Mouse (Mus musculus) 3134 (cell line): ENCODE measurements around the gene Chd6.

ENCODE experiments used
- DNase-seq: peaks from one replicate; pipeline ENCODE4 v3.0.0-alpha.2; 2011; ENCODE audit warnings: low spot score; ENCODE audit not compliant: insufficient read length; ENCODE audit errors: extremely low read depth

Chd6 gene

DNA sequence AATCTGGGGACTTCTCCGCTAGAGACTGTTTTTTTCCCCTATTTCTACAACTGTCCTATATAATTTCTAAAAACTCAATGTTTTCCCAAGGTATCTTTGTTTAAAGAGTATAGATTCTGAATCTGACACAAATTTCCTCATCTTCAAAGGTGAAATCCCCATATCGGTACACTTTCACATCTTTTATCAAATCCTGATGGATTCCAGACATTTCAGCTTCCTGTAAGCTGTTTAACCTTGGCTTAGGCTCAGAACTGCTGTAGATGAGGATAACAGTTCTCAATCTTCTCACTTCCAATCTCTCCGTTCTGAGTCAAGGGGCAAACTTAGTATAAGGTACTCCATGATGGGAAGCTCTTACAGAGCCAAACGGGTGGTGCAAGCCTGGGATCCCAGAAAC is 32.6 kb downstream of the Chd6 start:
- DNase-seq = no peak

DNA sequence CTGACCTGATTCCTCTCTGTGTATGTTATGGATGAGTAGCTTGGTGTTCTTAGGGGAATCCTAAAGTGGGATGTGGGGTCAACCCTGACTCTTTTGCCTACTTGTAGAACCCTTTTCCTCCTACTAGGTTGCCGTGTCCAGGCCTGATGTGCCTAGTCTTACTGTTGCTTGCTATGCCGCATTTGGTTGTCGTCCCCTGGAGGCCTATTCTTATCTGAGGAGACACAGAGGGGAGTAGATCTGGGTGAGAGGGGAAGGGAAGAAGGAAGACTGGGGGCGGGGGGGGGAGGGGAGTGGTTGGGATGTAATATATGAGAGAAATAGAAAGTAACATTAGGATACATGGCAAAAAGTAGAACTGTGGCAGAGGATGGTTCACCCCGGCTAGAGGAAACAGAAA is 33.3 kb downstream of the Chd6 start:
- DNase-seq = no peak

DNA sequence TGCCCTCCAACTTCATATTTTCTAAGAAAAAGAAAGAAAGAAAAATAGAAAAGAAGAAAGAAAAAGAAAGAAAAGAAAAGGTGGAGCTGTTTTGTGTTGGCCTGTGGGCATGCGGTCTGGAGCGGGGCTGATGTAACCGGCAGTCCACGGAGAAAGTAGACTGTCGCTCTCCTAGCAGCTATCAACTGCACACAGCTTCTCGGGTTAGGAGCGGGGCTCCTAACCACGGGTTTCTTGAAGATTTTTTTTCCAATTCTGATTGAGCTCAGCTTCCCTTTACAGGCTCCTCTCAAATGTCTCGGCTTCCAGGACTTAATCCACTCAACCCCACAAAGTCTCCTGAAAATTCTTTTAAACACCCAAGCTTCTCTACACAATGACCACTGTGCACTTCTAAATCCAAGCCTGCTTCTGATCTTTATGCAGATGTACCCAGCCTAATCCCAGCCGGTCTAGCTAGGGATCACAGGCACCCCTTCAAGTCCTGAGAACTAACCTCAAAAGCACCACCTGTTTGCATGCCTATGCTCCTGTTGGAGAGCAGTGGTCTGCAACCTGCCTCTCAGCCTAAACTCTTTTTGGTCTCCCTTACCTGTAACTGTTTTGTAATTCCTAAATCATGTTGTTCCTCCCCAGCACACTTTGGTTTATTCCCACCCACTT is 42.6 kb downstream of the Chd6 start:
- DNase-seq = no peak

DNA sequence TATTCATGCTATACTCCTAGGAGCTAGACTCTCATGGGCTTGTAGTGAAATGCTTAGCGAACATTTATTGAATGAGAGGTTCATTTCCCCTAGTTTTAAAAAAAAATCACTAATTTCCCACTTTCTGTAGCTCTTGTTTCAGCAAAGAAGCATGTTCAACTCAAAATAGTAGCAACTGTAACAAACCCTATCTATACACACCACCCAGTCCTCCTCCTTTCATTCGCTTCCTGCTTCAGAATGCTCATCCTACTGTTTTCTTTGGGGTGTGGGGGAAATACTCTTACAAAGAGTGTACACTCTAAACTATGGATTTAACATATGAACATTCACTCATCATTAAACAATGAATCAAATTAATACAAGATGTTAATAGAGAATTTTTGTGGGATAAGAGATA is 43.3 kb downstream of the Chd6 start:
- no peak for DNase-seq

DNA sequence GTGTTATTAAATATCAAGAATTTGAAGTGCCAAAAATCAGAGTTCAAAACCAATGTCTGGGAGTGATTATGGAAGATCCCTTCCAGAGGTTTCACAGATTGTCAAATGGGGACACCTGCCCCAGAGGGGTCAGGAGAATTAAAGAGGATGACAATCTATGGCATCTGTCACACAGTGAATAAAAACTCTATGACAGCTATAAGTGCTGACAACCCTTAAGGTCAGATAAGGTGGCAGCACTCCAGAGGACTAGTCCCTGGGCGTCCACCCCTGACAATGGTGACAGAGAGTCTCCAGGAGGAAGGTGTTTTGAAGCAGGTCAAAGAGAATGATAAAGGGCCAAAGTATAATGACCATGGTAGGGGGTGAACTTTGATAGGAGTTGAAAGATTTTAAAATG is 44.0 kb downstream of the Chd6 start:
- DNase-seq = no peak

DNA sequence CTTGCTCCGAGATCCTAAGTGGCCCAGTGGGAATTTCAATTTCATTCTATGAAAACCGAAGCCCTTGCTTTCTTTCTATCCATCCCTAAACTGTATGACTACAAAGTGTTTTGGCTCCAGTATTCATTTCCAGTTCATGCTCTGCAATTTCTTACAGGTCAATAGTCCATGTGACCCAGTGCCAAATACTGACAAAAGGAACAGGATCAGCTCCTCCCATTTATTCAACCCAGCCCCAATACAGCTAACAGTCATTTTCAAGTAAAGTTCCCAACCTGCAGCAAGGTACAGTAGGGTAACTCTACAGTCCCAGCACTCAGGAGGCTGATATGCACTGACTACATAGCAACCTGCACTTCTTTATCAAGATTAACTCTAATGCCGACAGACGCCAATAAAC is 50.0 kb downstream of the Chd6 start:
- DNase-seq = no peak

DNA sequence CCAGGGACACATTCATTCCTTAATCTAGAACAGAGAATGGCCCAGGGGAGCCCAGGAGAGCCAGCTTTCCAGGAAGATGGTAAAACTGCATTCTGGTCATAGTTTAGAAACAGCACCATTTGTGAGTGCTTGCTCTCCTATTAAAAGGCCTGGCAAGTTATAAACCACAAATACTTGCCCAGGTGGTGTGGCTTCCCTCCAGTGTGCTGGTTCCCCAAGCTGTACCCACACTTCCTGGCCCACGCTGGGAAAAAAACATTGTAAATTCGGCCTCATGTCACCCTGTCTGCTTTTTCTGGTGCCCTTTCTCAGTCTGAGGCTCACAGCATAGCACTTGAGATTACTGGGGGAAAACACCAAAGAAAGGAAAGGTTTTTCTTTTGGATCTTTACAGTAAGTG is 55.1 kb downstream of the Chd6 start:
- no peak for DNase-seq

DNA sequence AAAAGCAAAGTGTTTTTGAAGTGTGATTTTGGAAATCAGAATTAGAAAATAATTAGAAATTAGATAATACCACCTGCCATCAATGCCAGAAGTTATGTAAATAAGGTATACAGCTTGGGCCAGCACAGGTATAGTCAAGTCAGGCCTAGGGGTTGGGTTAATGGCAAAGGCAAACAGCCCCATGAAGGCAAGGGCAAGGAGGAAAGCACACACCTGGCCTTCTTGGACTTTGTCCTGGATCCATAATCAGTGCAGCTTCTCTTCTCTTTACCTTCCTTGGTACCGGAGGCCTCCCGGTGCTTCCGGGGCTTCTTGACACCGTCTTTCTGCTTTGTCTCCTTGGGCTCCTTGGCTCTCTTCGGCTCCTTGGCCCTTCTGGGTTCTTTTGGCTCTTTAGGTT is 56.7 kb downstream of the Chd6 start:
- no peak for DNase-seq

DNA sequence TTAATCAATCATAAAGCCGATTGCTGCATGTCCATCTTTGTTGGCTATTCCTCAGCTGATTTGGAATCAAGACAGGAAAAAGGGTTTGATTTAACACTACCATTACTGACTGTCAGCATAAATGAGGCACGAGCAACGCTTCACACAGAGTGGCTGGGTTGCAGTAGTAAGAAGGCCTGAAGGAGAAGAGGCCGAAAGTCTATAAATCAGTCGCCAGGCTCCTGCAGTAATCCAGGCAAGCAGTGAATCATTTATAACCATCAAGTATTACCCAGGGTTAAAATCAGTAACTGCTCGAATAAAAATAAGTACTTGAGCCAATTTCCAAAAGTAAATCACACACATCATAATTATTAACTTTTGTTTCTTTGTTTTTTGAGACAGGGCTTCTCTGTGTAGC is 59.4 kb downstream of the Chd6 start:
- no peak for DNase-seq

DNA sequence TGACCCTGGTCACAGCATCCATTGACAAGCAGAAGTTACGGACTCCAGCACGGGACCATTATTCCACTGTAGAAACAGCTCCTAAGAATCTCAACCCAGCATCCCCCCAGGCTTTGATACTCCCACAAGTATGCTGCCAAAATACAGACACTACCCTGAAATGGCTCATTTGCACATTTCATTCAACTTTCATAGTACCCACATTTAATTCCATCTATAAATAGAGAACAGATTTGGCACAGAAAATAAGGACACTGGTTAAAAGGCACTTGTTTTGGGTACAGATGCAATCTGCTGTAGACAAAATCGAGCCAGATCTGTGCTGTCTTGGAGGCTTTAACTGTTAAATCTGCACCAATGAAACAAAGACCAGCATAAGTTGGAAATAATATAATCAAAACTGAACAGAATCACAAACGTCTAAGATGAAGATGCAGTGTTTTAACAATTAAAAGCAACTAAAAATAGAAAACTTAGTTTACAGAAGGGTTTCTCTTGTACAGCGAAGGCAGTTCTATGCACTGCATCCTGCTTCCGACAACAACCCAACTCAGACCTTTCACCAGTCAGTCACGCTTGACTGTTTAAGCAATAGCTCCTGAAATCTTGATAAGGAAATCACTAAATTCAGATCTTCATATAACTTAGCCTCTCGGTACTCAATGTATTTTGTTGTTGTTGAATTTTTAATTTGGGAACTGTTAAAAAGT is 64.2 kb downstream of the Chd6 start:
- DNase-seq = no peak

DNA sequence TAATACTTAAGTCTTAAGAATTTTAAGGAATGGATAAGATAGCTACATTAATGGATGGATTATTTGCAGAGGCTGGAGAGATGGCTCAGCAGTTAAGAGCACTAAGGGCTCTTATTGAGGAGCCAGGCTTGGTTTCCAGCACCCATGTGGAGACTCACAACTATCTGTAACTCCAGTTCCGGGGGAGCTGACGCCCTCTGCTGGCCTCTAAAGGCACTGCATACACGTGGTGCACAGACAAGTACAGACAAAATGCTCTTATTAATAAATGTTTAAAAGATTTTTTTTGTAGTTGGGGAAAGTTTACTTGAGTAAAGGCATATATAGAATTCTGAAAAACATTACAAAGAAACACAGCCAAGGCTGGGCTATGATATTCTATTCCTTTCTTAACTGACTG is 66.0 kb downstream of the Chd6 start:
- DNase-seq = no peak

DNA sequence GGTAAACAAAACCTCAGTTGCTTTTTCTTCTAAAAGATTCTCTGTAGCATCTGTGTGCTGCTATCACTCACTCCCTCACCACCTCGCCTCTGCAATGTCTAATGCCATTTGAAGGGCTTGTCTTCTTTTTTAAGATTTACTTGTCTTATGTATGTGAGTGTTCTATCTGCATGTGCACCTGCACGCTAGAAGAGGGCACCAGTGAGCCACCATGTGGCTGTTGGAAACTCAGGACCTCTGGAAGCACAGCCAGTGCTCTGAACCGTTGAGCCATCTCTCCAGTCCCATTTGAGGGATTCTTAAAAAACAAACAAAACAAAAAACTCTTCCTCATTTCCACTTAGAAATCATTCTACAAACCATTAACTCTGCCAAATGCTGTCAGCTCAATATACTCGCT is 68.1 kb downstream of the Chd6 start:
- DNase-seq = no peak

DNA sequence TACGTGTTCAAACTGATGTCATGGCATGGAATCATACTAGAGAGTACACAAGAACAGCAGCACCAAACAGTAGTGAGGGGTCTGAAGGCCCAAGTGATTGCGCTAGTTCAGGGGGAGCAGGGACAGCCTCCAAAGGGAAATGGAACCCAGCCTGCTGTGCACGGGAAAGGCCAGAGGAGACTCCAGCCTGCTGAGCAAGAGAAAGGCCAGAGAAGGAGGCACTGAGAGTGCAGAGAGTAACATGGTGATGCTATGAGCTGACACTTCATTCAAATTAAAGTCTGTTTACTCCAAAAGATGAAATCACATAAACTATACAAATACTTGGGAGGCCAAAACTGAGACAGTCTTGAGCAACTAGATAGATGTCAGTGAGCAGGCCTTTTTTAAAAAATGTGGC is 71.1 kb downstream of the Chd6 start:
- no peak for DNase-seq

DNA sequence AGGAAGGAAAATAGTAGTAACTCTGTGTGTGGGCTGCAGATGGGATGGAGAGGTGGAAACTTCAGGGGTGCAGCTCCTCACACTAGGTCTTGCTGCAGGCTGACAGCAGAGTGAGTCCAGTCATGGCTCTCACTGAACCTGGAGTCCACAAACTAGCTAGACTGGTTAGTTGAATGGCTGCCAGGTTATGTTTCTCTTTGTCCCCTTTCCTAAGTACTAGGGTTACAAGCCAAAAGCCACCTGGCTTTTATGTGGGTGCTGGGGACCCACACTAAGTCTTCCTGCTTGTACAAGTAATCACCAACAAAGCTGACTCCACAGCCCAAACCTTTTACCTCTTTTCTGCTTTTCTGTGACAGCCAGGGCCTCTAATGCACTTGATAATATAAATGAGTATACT is 75.7 kb downstream of the Chd6 start:
- no peak for DNase-seq

DNA sequence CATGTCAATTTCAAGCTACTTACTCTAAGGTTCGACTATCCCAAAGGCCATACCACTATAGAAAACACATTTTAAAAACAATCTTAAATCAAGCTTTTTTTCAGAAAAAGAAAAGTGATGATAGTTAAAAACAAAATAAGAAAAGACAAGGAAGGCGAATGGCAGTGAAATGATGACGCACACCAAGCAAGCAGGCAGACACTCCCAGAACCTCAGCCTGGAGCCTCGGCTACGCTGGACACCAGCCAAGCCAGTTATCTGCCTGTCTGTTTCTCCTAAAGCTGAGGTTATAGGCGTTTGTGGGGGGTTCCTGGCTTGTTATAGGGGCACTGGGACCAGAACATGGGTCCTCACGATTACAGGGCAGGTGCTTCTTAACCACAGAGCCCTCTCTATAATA is 76.5 kb downstream of the Chd6 start:
- DNase-seq = no peak

DNA sequence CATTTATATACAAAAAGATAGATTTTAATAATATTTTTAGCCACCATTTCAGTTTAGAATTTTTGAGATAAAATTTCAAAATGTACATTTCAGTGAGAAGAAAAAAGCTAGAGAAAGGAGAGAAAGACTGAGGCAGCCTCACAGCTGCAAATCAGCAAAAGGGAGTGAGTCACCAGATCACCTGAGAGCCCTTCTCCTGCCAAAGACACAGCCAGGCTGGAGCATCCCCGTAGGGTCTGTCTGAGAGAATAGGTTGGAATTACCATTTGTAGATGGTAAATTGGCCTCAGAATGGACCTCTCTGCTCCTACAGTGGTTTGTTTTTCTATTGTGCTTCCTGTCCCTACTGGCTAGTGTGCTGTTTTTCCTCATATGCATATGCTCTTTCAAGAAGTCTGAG is 84.3 kb downstream of the Chd6 start:
- DNase-seq = no peak

DNA sequence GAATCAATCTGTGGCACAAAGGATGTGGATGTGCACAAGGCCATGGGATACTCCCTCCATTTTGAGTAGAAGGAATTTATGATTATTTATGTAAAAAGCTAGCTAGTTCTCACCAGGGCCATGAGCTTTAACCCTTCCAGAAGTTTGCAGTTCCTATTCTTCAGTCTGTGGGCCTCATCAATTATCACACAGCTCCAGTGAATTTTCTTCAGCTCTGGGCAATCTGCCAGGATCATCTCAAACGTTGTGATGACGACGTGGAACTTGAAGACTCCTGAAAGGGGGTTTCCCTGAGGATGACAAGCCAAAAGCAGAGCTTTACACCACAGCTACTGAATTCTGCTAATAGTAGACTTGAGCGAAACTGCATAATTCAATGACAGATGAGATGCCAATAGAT is 91.0 kb downstream of the Chd6 start:
- DNase-seq = no peak

DNA sequence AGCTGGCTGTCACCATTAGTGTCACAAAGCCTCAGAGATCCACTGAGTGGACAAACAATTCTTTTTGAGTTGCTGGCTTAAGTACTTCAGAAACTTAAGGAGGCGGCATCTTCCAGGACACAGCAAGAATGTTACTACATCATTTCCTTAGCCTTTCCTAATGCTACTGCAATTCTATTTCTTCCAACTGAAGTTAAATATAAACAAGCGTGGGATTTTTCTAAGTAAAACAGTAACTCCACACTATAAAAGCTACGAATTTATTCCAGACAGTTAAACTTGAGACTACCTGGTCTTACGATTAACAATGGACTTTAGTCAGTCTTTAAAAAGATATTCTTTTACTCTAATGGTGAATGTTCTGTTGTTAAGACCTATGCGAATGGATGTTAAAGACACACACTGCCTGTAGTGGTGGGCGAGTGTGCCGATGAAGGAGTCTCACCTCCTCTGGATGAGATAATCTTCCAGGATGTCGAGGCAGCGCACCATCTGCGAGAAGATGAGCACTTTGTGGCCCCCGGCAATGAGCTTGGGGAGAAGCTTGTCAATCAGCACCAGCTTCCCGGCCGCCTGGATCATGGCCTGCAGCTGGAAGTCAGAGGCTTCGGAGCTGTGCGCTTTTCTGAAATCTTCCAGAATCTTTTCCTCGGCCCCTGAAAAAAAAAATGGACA is 96.2 kb downstream of the Chd6 start:
- no peak for DNase-seq

DNA sequence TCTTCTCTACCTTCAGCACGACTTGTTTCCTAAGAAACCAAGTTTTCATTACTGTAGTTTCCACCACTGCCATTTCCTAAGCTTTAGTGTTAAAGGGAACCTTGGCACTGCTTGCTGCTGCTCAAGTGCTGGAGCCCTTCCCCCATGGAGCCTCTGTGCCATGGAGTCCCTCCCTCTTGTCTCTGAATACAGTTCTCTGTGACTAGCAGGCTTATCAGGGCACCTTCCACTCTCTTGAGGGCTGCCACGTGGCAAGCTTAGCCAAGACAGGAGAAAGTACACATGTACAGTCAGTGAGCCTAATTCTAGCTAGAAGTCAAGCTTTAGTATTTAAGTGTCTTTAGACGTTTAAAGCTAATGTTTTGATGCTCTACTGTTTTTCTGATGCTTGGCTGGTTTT is 104.5 kb downstream of the Chd6 start:
- DNase-seq = no peak

DNA sequence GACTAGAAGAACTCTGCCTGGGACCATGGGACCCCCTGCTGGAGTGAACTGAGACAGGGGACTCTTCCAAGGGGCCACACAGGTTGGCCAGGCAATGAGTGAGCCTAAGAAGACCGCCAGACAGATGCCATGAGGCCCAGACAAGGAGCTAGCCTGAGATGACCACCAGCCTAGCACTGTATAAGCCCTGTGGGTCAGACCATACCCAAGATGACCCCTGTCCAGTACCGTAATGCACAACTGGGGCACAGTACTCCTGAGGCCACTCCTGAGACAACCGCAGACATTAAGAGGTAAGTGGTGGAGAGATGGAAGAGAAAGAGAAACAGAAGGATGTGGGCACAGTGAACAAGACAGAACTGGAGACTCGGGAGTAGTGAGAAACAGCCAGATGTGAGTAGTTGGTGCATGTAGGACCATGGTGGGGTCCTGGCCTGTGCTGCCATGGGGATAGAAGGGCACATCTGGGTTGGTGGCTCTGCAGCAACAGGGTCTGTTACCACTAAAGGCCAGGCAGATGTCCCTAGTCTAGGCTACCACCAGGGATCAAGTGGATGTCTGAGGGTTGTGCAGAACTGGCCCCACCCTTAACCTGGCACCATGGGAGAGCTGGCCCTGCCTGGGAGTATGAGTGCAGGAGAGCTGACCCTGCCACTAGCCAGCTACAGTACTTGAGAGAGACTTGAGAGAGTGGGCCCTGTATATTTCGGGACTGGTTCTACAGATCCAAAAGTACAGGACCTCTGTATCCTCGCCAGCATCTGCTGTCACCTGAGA is 111.7 kb downstream of the Chd6 start:
- DNase-seq = no peak

DNA sequence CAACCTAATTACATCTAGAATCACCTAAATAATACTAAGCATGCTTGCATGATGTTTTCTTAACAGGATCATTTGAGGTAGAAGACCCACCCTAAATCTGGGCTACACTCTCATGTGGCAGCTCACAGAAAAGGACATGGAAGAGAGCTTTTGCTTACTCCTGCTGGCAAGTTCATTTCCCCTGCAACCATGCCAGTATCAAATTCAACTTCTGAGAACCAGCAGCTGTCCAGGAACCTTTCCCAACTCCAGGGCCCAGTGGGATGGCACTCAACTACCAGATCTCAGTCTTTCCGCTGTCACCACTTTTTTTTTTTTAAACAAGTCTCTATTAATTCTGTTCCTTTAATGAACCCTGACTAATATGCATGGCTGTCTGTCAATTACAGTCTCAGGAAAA is 114.7 kb downstream of the Chd6 start:
- no peak for DNase-seq

DNA sequence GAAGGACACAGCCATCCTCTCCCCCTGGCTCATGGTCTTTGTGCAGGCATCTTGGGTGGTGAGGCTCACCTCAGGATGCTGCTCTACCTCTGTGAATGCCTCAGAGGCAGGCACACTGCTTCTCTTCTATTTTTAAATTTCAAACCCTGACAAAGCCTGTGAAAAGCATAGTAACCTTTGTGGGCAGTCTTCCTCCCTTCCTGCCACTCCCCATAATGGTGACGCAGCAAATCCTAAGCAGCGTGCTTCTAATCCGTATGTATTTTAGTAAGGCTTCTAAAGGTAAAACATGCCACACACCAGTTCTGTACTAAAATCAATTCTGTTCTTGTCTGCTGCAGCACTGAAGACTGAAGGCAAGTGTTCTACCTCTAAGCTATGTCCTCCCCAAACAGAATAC is 116.4 kb downstream of the Chd6 start:
- DNase-seq = no peak
